Mouse (Mus musculus) v-Abl transformed pro-B cells (cell line): ENCODE results near the gene Ddah1.

Source experiments
- in situ Hi-C, 2 experiments: fragments of 400-800 bp; cut with MboI; formaldehyde crosslinking; loops; one replicate each; pipeline ENCODE4 v1.15.1; 2025; ENCODE audit not compliant: unreplicated experiment in 2 of 2

Ddah1 gene

GRCm38 (mm10) chr3:145899832-145900231, 141.4 kb downstream of the Ddah1 start:
- in situ Hi-C loops = loop anchor here (5.0 to 25.0 kb wide), 9 partner anchors 315 to 1463 kb away; partner anchors contain the start of gene Sh3glb1 (in 1 of the 2)

- in situ Hi-C loops = loop anchor here (5.0 to 25.0 kb wide), 8 partner anchors 319 to 1466 kb away; partner anchors contain the start of gene Sh3glb1 (in 1 of the 2)
Observed at GRCm38 (mm10) chr3:145903530-145903929, 145.1 kb downstream of the Ddah1 start.

- in situ Hi-C loops = loop anchor here (5.0 to 25.0 kb wide), 9 partner anchors 320 to 1468 kb away; partner anchors contain the start of gene Sh3glb1 (in 1 of the 2)
Observed at GRCm38 (mm10) chr3:145904850-145905776, 146.6 kb downstream of the Ddah1 start.

GRCm38 (mm10) chr3:145906582-145906981, 148.1 kb downstream of the Ddah1 start:
- in situ Hi-C loops = loop anchor here (5.0 to 25.0 kb wide), 8 partner anchors 322 to 1469 kb away; partner anchors contain the start of gene Sh3glb1 (in 1 of the 2)

- in situ Hi-C loops = loop anchor here (25.0 kb wide), 5 partner anchors 1025 to 1475 kb away; partner anchors contain the start of gene Sh3glb1 (in 1 of the 2)
Observed at GRCm38 (mm10) chr3:145912512-145912911, 154.0 kb downstream of the Ddah1 start.

- in situ Hi-C loops = loop anchor here (25.0 kb wide), 5 partner anchors 1024 to 1476 kb away; partner anchors contain the start of gene Sh3glb1 (in 1 of the 2)
Observed at GRCm38 (mm10) chr3:145913263-145913662, 154.8 kb downstream of the Ddah1 start.

- in situ Hi-C loops = loop anchor here (25.0 kb wide), 5 partner anchors 1023 to 1477 kb away; partner anchors contain the start of gene Sh3glb1 (in 1 of the 2)
Observed at GRCm38 (mm10) chr3:145913942-145914341, 155.5 kb downstream of the Ddah1 start.

- in situ Hi-C loops = loop anchor here (25.0 kb wide), 5 partner anchors 1021 to 1479 kb away; partner anchors contain the start of gene Sh3glb1 (in 1 of the 2)
Observed at GRCm38 (mm10) chr3:145916374-145916773, 157.9 kb downstream of the Ddah1 start.

GRCm38 (mm10) chr3:145916826-145917225, 158.4 kb downstream of the Ddah1 start:
- in situ Hi-C loops = loop anchor here (25.0 kb wide), 5 partner anchors 1020 to 1480 kb away; partner anchors contain the start of gene Sh3glb1 (in 1 of the 2)

- in situ Hi-C loops = loop anchor here (5.0 to 25.0 kb wide), 9 partner anchors 353 to 1485 kb away; partner anchors contain the start of genes Prkacb (in 2 of the 2), Rpf1 (in 1 of the 2) and Sh3glb1 (in 1 of the 2)
Observed at GRCm38 (mm10) chr3:145922019-145922854, 163.8 kb downstream of the Ddah1 start, which contains the start of gene Bcl10. Bcl10 (plus strand) TSS chr3:145922804.

GRCm38 (mm10) chr3:145922971-145923370, 164.5 kb downstream of the Ddah1 start:
- in situ Hi-C loops = loop anchor here (5.0 to 25.0 kb wide), 9 partner anchors 352 to 1486 kb away; partner anchors contain the start of genes Prkacb (in 2 of the 2), Rpf1 (in 1 of the 2) and Sh3glb1 (in 1 of the 2)

- in situ Hi-C loops = loop anchor here (5.0 to 25.0 kb wide), 9 partner anchors 351 to 1487 kb away; partner anchors contain the start of genes Prkacb (in 2 of the 2), Rpf1 (in 1 of the 2) and Sh3glb1 (in 1 of the 2)
Observed at GRCm38 (mm10) chr3:145923874-145924577, 165.6 kb downstream of the Ddah1 start.

GRCm38 (mm10) chr3:145924649-145925337, 166.3 kb downstream of the Ddah1 start:
- in situ Hi-C loops = loop anchor here (5.0 to 25.0 kb wide), 11 partner anchors 350 to 1487 kb away; partner anchors contain the start of genes Prkacb (in 2 of the 2), Rpf1 (in 2 of the 2), Sh3glb1 (in 1 of the 2) and Ssx2ip (in 1 of the 2)

GRCm38 (mm10) chr3:145925506-145925905, 167.0 kb downstream of the Ddah1 start:
- in situ Hi-C loops = loop anchor here (10.0 to 25.0 kb wide), 5 partner anchors 349 to 889 kb away; partner anchors contain the start of genes Prkacb (in 2 of the 2), Rpf1 (in 1 of the 2) and Ssx2ip (in 1 of the 2)

- in situ Hi-C loops = loop anchor here (10.0 to 25.0 kb wide), 6 partner anchors 345 to 1215 kb away; partner anchors contain the start of genes Prkacb (in 2 of the 2), Rpf1 (in 1 of the 2) and Ssx2ip (in 1 of the 2)
Observed at GRCm38 (mm10) chr3:145929525-145930400, 171.3 kb downstream of the Ddah1 start.

- in situ Hi-C loops = loop anchor here (10.0 to 25.0 kb wide), 3 partner anchors 478 to 1219 kb away; partner anchors contain the start of genes Rpf1 (in 1 of the 2) and Ssx2ip (in 1 of the 2)
Observed at GRCm38 (mm10) chr3:145933845-145934244, 175.4 kb downstream of the Ddah1 start.
